Mouse (Mus musculus): ENCODE measurements at regions not wholly inside any gene's neighbourhood (a gene's known extent, or its start where the extent isn't known, plus 50 kb on each side); places are given as distances from the start of the nearest gene placed in this dataset.

DNA sequence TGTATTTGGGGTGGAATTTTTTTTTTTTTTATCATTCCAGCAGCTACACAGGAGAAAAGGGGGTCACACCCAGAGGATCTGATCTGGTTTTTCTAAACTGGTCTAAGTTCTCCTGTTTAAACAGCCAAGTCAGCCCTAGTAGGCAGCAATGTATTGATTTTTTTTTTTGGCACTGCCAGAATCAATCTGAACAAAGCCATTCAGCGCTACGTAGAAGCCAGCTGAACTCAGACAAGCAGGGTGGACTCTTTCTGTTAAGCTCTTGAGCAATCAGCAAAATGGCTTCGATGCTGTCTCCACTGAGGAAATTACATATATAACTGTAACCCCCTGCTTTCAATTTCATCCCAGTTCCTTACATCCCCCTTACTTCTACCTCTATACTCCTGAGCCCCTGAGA, 230.5 kb downstream of the Gm45692 start:
- TF ChIP-seq GATA1 (IDR thresholded peaks at IDR 0.05; ENCODE audit: borderline replicate concordance, low read length): no peak
- no peak for TF ChIP-seq CTCF (IDR thresholded peaks at IDR 0.05; ENCODE audit: low read depth, low read length)
- no peak for TF ChIP-seq GATA2 (IDR thresholded peaks at IDR 0.05; ENCODE audit: borderline replicate concordance, low read depth, low read length)
- no peak for TF ChIP-seq POLR2AphosphoS5 (IDR thresholded peaks at IDR 0.05; ENCODE audit: insufficient replicate concordance, low read depth, low read length)
